Mouse (Mus musculus) heart, adult 2 months (tissue): ENCODE results near the gene Ccdc73. TPM values are rescaled to one million over a fixed set of nuclear protein-coding genes. Genes with fewer than 3 reads are reported as not detected.

Experiments used
- DNase-seq, 2 experiments: peaks; one replicate each; pipeline ENCODE4 v3.0.0; 2021
- H3K27ac ChIP-seq: fragments of 200-600 bp; 2 replicates; pipeline ENCODE4 v1.8.1; 2022
- H3K27me3 ChIP-seq: fragments of 200-500 bp; 2 replicates; pipeline ENCODE4 v1.6.1; 2012; ENCODE audit warnings: mild to moderate bottlenecking, low read length, inconsistent platforms, mixed read lengths; ENCODE audit not compliant: control insufficient read depth, insufficient read depth
- H3K36me3 ChIP-seq: fragments of 200-500 bp; 2 replicates; pipeline ENCODE4 v1.6.1; 2012; ENCODE audit warnings: low read length, inconsistent platforms; ENCODE audit not compliant: control insufficient read depth, insufficient read depth
- H3K4me1 ChIP-seq: fragments of 200-500 bp; 2 replicates; pipeline ENCODE4 v1.6.1; 2011; ENCODE audit warnings: low read length; ENCODE audit not compliant: control insufficient read depth, insufficient read depth
- H3K4me3 ChIP-seq: fragments of 200-600 bp; 2 replicates; pipeline ENCODE4 v1.8.1; 2022
- H3K79me2 ChIP-seq: fragments of 200-500 bp; replicated peaks from 2 replicates; pipeline ENCODE4 v1.6.1; 2012; ENCODE audit warnings: mild to moderate bottlenecking, inconsistent platforms, low read length, moderate library complexity, mixed read lengths; ENCODE audit not compliant: control insufficient read depth, insufficient read depth
- H3K9ac ChIP-seq: fragments of 200-500 bp; 2 replicates; pipeline ENCODE4 v1.6.1; 2012; ENCODE audit warnings: low read depth, mild to moderate bottlenecking, control low read depth, inconsistent platforms, low read length, mixed read lengths
- CTCF ChIP-seq: fragments of 200-600 bp; IDR thresholded peaks from 2 replicates; pipeline ENCODE4 v1.8.1; 2022; ENCODE audit warnings: antibody characterized with exemption, mild to moderate bottlenecking, moderate library complexity
- EP300 ChIP-seq: fragments of 200-500 bp; IDR thresholded peaks from 2 replicates; pipeline ENCODE4 v1.6.1; 2011; ENCODE audit warnings: low read depth, low read length, control low read depth; ENCODE audit not compliant: insufficient read depth
- POLR2A ChIP-seq: fragments of 200-500 bp; IDR thresholded peaks from 2 replicates; pipeline ENCODE4 v1.6.1; 2011; ENCODE audit warnings: mild to moderate bottlenecking, low read depth, low read length, control low read depth; ENCODE audit not compliant: insufficient read depth
- WGBS: fragments of 180-500 bp; shearing (Covaris S2); methylation state at CpG from one replicate; pipeline ENCODE4 v1.1.7; 2018; 5-methylcytosine and 5-hydroxymethylcytosine counted together
- intact Hi-C: fragments of 180-260 bp; cut with DNase I; formaldehyde crosslinking; loops from one replicate; pipeline ENCODE4 v1.15.1; 2025
- polyA plus RNA-seq: library from polyadenylated mRNA; depleted of rRNA; stranded (reverse); fragments of >200 nt; gene quantifications from 2 replicates; pipeline ENCODE4 v1.2.3, GENCODE M21; 2012
- total RNA-seq, 2 experiments: library from RNA; stranded (reverse); gene quantifications; 2 replicates each; pipeline ENCODE4 v1.2.3; 2021

Gene Ccdc73
- total and polyA plus RNA-seq, 3 experiments = 2.5 to 4.9 (median 4.1) TPM

- Histone ChIP-seq H3K9ac (no peak overlapping the region), H3K79me2 (no peaks in the 10 kb centered on the region), H3K27me3 (no peaks in the 10 kb centered on the region), H3K27ac (no peak overlapping the region), H3K36me3 (no peaks in the 10 kb centered on the region), H3K4me3 (no peak overlapping the region), H3K4me1 (no peaks in the 10 kb centered on the region)
- DNase-seq = no peak
- intact Hi-C loops = no loop called here
- 78% methylated on average over 7 of the region's 7 CpGs for WGBS
- no peak for TF ChIP-seq CTCF
- no peak for TF ChIP-seq POLR2A
- TF ChIP-seq EP300 = no peak
These were observed 170.5 kb downstream of the Ccdc73 start for GRCm38 (mm10) chr2:105037956-105038569.

- H3K9ac ChIP-seq = no peak overlapping the region
- no peak for DNase-seq
- no peak for TF ChIP-seq POLR2A
- TF ChIP-seq EP300 = no peak
- no peak for TF ChIP-seq CTCF
- intact Hi-C loops = no loop called here
- H3K79me2 ChIP-seq = no peaks in the 10 kb centered on the region
- H3K4me3 ChIP-seq = no peak overlapping the region
- H3K27me3 ChIP-seq = no peaks in the 10 kb centered on the region
- H3K36me3 ChIP-seq = no peaks in the 10 kb centered on the region
- 88% methylated on average over 5 of the region's 5 CpGs for WGBS
- H3K4me1 ChIP-seq = no peaks in the 10 kb centered on the region
- no peak overlapping the region for H3K27ac ChIP-seq
These were observed 171.3 kb downstream of the Ccdc73 start for GRCm38 (mm10) chr2:105038879-105039278.

GRCm38 (mm10) chr2:105040859-105041258, 173.3 kb downstream of the Ccdc73 start:
- H3K27ac ChIP-seq = no peak overlapping the region
- H3K9ac ChIP-seq = no peak overlapping the region
- no peaks in the 10 kb centered on the region for H3K36me3 ChIP-seq
- H3K4me3 ChIP-seq = no peak overlapping the region
- no peaks in the 10 kb centered on the region for H3K27me3 ChIP-seq
- no peaks in the 10 kb centered on the region for H3K79me2 ChIP-seq
- WGBS = 67% methylated on average over 4 of the region's 4 CpGs
- no peak for DNase-seq
- intact Hi-C loops = no loop called here
- TF ChIP-seq EP300 (no peak), POLR2A (no peak), CTCF (no peak)
- H3K4me1 ChIP-seq = no peaks in the 10 kb centered on the region

GRCm38 (mm10) chr2:105043152-105043551, 175.5 kb downstream of the Ccdc73 start:
- no peaks in the 10 kb centered on the region for H3K79me2 ChIP-seq
- no peaks in the 10 kb centered on the region for H3K4me1 ChIP-seq
- no peak for TF ChIP-seq EP300
- no peak for TF ChIP-seq POLR2A
- no peak for TF ChIP-seq CTCF
- intact Hi-C loops = no loop called here
- no peak overlapping the region for H3K9ac ChIP-seq
- no peak overlapping the region for H3K4me3 ChIP-seq
- H3K27me3 ChIP-seq = no peaks in the 10 kb centered on the region
- H3K36me3 ChIP-seq = no peaks in the 10 kb centered on the region
- no peak for DNase-seq
- WGBS = 49% methylated on average over 4 of the region's 4 CpGs
- H3K27ac ChIP-seq = no peak overlapping the region

- no peaks in the 10 kb centered on the region for H3K4me1 ChIP-seq
- intact Hi-C loops = no loop called here
- H3K79me2 ChIP-seq = no peaks in the 10 kb centered on the region
- H3K27ac ChIP-seq = no peak overlapping the region
- WGBS = 76% methylated on average over 1 of the region's 1 CpGs
- no peak for DNase-seq
- H3K9ac ChIP-seq = no peak overlapping the region
- TF ChIP-seq EP300 = no peak
- no peak for TF ChIP-seq POLR2A
- no peak for TF ChIP-seq CTCF
- no peak overlapping the region for H3K4me3 ChIP-seq
- H3K36me3 ChIP-seq = no peaks in the 10 kb centered on the region
- no peaks in the 10 kb centered on the region for H3K27me3 ChIP-seq
These were observed 180.7 kb downstream of the Ccdc73 start for GRCm38 (mm10) chr2:105048301-105048700.

GRCm38 (mm10) chr2:105055529-105055928, 187.9 kb downstream of the Ccdc73 start:
- intact Hi-C loops = no loop called here
- no peak for TF ChIP-seq CTCF
- TF ChIP-seq EP300 = no peak
- no peak for TF ChIP-seq POLR2A
- no peaks in the 10 kb centered on the region for H3K36me3 ChIP-seq
- H3K4me3 ChIP-seq = no peak overlapping the region
- H3K27me3 ChIP-seq = no peaks in the 10 kb centered on the region
- H3K79me2 ChIP-seq = no peaks in the 10 kb centered on the region
- H3K4me1 ChIP-seq = 0 out of 2 replicates have a peak, but pooled peaks cover 1% of the 10 kb centered on the region
- 71% methylated on average over 1 of the region's 1 CpGs for WGBS
- no peak overlapping the region for H3K9ac ChIP-seq
- DNase-seq = no peak
- H3K27ac ChIP-seq = no peak overlapping the region
